Mouse (Mus musculus): ENCODE measurements around the gene Olfr1383.
"Not testable (repeated sequence)": the region's sequence is repeated elsewhere in the genome, so short reads cannot be mapped to it uniquely, and the experiment has no call there.

Gene Olfr1383

GRCm38 (mm10) chr11:49519348-49519747, at the start of gene Olfr1383:
TSS of gene Olfr1383 (plus strand) at chr11:49519648.
- DNase-seq (ENCODE audit: low read depth, low spot score) = no peak

GRCm38 (mm10) chr11:49485973-49486372, 33.5 kb upstream of the Olfr1383 start:
- DNase-seq (ENCODE audit: low read depth, low spot score) = no peak

- DNase-seq (ENCODE audit: low read depth, low spot score) = not testable (repeated sequence)
These were observed 30.7 kb upstream of the Olfr1383 start, which contains the start of gene Olfr1385 for GRCm38 (mm10) chr11:49488770-49489169. TSS of gene Olfr1385 (plus strand) at chr11:49489070.

DNA sequence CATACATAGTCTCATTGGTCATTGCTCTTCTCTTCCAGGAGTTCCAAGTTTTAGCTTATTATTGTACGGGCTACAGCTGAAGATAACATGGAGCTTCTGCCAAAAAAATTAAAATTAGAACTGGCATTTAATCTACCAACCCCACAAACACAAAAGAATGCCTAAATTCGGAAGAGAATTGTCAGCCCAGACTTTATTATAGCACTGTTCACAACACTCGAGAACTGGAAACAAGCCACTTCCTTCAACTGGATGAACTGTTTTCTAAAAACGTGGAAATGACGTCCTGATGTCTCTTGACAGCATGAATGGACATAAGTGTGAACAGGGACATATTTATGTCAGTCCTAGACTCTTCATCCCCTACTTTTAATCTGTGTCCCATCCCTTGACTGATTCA, 1.4 kb upstream of the Olfr1383 start:
- DNase-seq (ENCODE audit: low read depth, low spot score) = no peak

GRCm38 (mm10) chr11:49527947-49528346, 8.5 kb downstream of the Olfr1383 start, which contains the start of gene Olfr1382:
TSS of gene Olfr1382 (plus strand) at chr11:49528247.
- DNase-seq (ENCODE audit: low read depth, low spot score) = no peak

GRCm38 (mm10) chr11:49532761-49533160, 13.3 kb downstream of the Olfr1383 start:
- DNase-seq (ENCODE audit: low read depth, low spot score) = no peak

DNA sequence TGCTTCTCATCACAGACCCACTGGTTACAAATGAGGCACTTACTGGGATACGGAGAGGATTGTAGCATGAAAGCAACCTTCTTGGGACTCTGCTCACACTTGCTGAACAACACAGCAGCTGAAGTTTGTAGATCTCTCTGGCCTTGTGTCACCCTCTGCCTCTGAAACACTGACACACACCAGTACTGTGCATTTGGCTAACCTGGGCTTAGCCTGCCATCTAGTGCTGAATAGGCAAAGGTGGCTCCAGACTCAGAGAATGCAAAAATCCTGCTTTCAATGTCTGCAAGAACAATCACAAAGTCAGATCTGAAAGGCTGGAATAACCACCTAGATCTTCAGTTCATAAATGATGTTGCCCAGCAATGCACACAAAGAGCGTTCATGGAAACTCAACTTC, 17.2 kb downstream of the Olfr1383 start:
- not testable (repeated sequence) for DNase-seq (ENCODE audit: low read depth, low spot score)

DNA sequence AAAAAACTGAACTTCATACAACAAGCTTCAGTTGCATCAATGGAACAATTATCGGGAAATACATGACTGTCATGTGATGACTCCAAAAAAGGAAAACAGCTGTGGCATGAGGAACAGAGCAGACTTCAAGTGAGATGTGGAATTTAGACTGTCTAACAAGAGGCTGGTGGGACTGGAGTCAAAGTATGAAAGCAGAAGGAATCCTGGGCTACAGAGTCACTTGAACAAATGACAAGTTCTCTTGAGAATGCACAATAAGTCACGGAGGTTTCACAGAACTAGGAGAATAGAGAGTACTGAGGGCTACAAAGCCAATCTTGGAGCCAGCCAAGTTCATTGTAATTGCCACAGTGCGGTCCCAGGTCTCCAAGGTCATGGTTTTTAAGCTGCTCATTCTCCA, 23.7 kb downstream of the Olfr1383 start, which contains the start of gene Olfr1381:
TSS of gene Olfr1381 (plus strand) at position 301 of the 400 bp plus-strand sequence.
- not testable (repeated sequence) for DNase-seq (ENCODE audit: low read depth, low spot score)

DNA sequence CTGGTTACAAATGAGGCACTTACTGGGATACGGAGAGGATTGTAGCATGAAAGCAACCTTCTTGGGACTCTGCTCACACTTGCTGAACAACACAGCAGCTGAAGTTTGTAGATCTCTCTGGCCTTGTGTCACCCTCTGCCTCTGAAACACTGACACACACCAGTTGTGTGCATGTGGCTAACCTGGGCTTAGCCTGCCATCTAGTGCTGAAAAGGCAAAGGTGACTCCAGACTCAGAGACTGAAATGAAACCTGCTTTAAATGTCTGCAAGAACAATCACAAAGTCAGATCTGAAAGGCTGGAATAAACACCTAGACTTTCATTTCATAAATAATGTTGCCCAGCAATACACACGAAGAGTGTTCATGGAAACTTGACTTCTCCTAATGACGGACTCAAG, 34.6 kb downstream of the Olfr1383 start:
- not testable (repeated sequence) for DNase-seq (ENCODE audit: low read depth, low spot score)

- not testable (repeated sequence) for DNase-seq (ENCODE audit: low read depth, low spot score)
These were observed 37.1 kb downstream of the Olfr1383 start, which contains the start of gene Olfr1380 for GRCm38 (mm10) chr11:49556578-49556977. TSS of gene Olfr1380 (plus strand) at chr11:49556878.

- not testable (repeated sequence) for DNase-seq (ENCODE audit: low read depth, low spot score)
These were observed 55.6 kb downstream of the Olfr1383 start for GRCm38 (mm10) chr11:49575054-49575453.

Measured in retina, postnatal 7 days (tissue).